Mouse (Mus musculus): ENCODE measurements around the gene Rpl26.

GRCm38 (mm10) chr11:68891823-68892222 lies 9.6 kb upstream of the Rpl26 start:
- TF ChIP-seq CTCF (IDR thresholded peaks at IDR 0.05; ENCODE audit: low read depth), result no peak
- TF ChIP-seq EP300 (IDR thresholded peaks at IDR 0.05; ENCODE audit: low read depth), result no peak

Measured in liver, embryonic 14.5 days (tissue).